Mouse (Mus musculus) MEL (cell line): ENCODE measurements around the gene Sytl3. TPM values are rescaled to one million over a fixed set of nuclear protein-coding genes. Genes with fewer than 3 reads are reported as not detected.

Source experiments
- DNase-seq: peaks from one replicate; pipeline ENCODE4 v3.0.0; 2011; ENCODE audit warnings: low read depth, low spot score
- H3K27ac ChIP-seq: 2 replicates; pipeline ENCODE4 v1.5.1; 2012; ENCODE audit warnings: low read depth, mild to moderate bottlenecking, control low read depth, low read length, moderate library complexity; ENCODE audit not compliant: control insufficient read depth
- H3K27me3 ChIP-seq, 2 experiments: fragments of 150-350 bp in 1 of 2; sonication (generic) in 1 of 2; 2 replicates each; pipeline ENCODE4 v1.6.1; 2012; ENCODE audit warnings: low read length in 2 of 2, mild to moderate bottlenecking in 2 of 2, improper control_type of control experiment in 1 of 2, moderate library complexity in 1 of 2; ENCODE audit not compliant: insufficient read depth in 2 of 2, control insufficient read depth in 1 of 2
- H3K36me3 ChIP-seq, 2 experiments: 2 replicates each; pipeline ENCODE4 v1.6.1; 2012 to 2014; ENCODE audit warnings: low read length in 2 of 2, improper control_type of control experiment in 1 of 2, inconsistent platforms in 1 of 2, mild to moderate bottlenecking in 1 of 2; ENCODE audit not compliant: insufficient read depth in 2 of 2, control insufficient read depth in 1 of 2
- H3K4me1 ChIP-seq, 2 experiments: fragments of 150-350 bp in 1 of 2; sonication (generic) in 1 of 2; 2 replicates each; pipeline ENCODE4 v1.6.1; 2012; ENCODE audit warnings: low read length in 2 of 2, improper control_type of control experiment in 1 of 2, mild to moderate bottlenecking in 1 of 2; ENCODE audit not compliant: insufficient read depth in 2 of 2, control insufficient read depth in 1 of 2
- H3K4me3 ChIP-seq, 2 experiments: fragments of 150-350 bp in 1 of 2; sonication (generic) in 1 of 2; 2 replicates each; pipeline ENCODE4 v1.5.1; 2012; ENCODE audit warnings: low read depth in 2 of 2, low read length in 2 of 2, mild to moderate bottlenecking in 2 of 2, moderate library complexity in 2 of 2, control low read depth in 1 of 2, improper control_type of control experiment in 1 of 2; ENCODE audit not compliant: control insufficient read depth in 1 of 2, insufficient read depth in 1 of 2
- H3K79me2 ChIP-seq: 2 replicates; pipeline ENCODE4 v1.6.1; 2012; ENCODE audit warnings: mild to moderate bottlenecking, low read length, moderate library complexity; ENCODE audit not compliant: control insufficient read depth, poor library complexity, insufficient read depth
- H3K9ac ChIP-seq: 2 replicates; pipeline ENCODE4 v1.6.1; 2012; ENCODE audit warnings: low read depth, mild to moderate bottlenecking, control low read depth, low read length, moderate library complexity; ENCODE audit not compliant: control insufficient read depth, poor library complexity, severe bottlenecking
- H3K9me3 ChIP-seq: fragments of 150-350 bp; sonication (generic); replicated peaks from 2 replicates; pipeline ENCODE4 v1.6.1; 2012; ENCODE audit warnings: mild to moderate bottlenecking, low read length, improper control_type of control experiment, moderate library complexity; ENCODE audit not compliant: insufficient read depth
- CHD2 ChIP-seq: IDR thresholded peaks from 2 replicates; pipeline ENCODE4 v1.6.1; 2011; ENCODE audit warnings: low read length, improper control_type of control experiment
- CTCF ChIP-seq, 3 experiments: IDR thresholded peaks in 2 of 3; conservative IDR thresholded peaks in 1 of 3; 2 replicates each; pipeline ENCODE4 v1.5.1; 2011 to 2012; ENCODE audit warnings: low read length in 3 of 3, low read depth in 2 of 3, mild to moderate bottlenecking in 2 of 3, improper control_type of control experiment in 1 of 3, inconsistent platforms in 1 of 3, mixed read lengths in 1 of 3, moderate library complexity in 1 of 3; ENCODE audit not compliant: control insufficient read depth in 1 of 3, insufficient read depth in 1 of 3, poor library complexity in 1 of 3, severe bottlenecking in 1 of 3
- E2F4 ChIP-seq: IDR thresholded peaks from 2 replicates; pipeline ENCODE4 v1.6.1; 2011; ENCODE audit warnings: low read depth, low read length, improper control_type of control experiment, borderline replicate concordance
- EP300 ChIP-seq, 2 experiments: IDR thresholded peaks; 2 replicates each; pipeline ENCODE4 v1.6.1; 2011; ENCODE audit warnings: improper control_type of control experiment in 2 of 2, low read length in 2 of 2, low read depth in 1 of 2, mild to moderate bottlenecking in 1 of 2
- ETS1 ChIP-seq: IDR thresholded peaks from 2 replicates; pipeline ENCODE4 v1.6.1; 2012; ENCODE audit warnings: low read depth, mild to moderate bottlenecking, inconsistent platforms, low read length, improper control_type of control experiment, moderate library complexity
- GABPA ChIP-seq: IDR thresholded peaks from 2 replicates; pipeline ENCODE4 v1.6.1; 2012; ENCODE audit warnings: low read depth, mild to moderate bottlenecking, inconsistent platforms, low read length, improper control_type of control experiment, moderate library complexity
- JUND ChIP-seq: IDR thresholded peaks from 2 replicates; pipeline ENCODE4 v1.6.1; 2011; ENCODE audit warnings: low read depth, mild to moderate bottlenecking, improper control_type of control experiment, low read length
- MAFK ChIP-seq: IDR thresholded peaks from 2 replicates; pipeline ENCODE4 v1.6.1; 2011; ENCODE audit warnings: low read depth, mild to moderate bottlenecking, low read length, improper control_type of control experiment, borderline replicate concordance
- MAX ChIP-seq: IDR thresholded peaks from 2 replicates; pipeline ENCODE4 v1.6.1; 2011; ENCODE audit warnings: low read length, improper control_type of control experiment
- MAZ ChIP-seq: IDR thresholded peaks from 2 replicates; pipeline ENCODE4 v1.6.1; 2012; ENCODE audit warnings: low read depth, mild to moderate bottlenecking, inconsistent platforms, low read length, improper control_type of control experiment
- MYB ChIP-seq: IDR thresholded peaks from 2 replicates; pipeline ENCODE4 v1.6.1; 2011; ENCODE audit warnings: mild to moderate bottlenecking, low read depth, low read length, improper control_type of control experiment
- MYC ChIP-seq: IDR thresholded peaks from 2 replicates; pipeline ENCODE4 v1.6.1; 2011; ENCODE audit warnings: low read depth, mild to moderate bottlenecking, low read length, improper control_type of control experiment, moderate library complexity
- NELFE ChIP-seq: IDR thresholded peaks from 2 replicates; pipeline ENCODE4 v1.6.1; 2011; ENCODE audit warnings: low read depth, low read length, improper control_type of control experiment
- NRF1 ChIP-seq: IDR thresholded peaks from 2 replicates; pipeline ENCODE4 v1.6.1; 2014; ENCODE audit warnings: low read depth, mild to moderate bottlenecking, inconsistent platforms, low read length, improper control_type of control experiment, moderate library complexity; ENCODE audit not compliant: poor library complexity, insufficient read depth, severe bottlenecking
- POLR2AphosphoS2 ChIP-seq: IDR thresholded peaks from 2 replicates; pipeline ENCODE4 v1.6.1; 2011; ENCODE audit warnings: low read length, improper control_type of control experiment
- RCOR1 ChIP-seq: IDR thresholded peaks from 2 replicates; pipeline ENCODE4 v1.6.1; 2012; ENCODE audit warnings: low read depth, mild to moderate bottlenecking, inconsistent platforms, low read length, improper control_type of control experiment
- SIN3A ChIP-seq: IDR thresholded peaks from 2 replicates; pipeline ENCODE4 v1.6.1; 2012; ENCODE audit warnings: low read length, improper control_type of control experiment, inconsistent platforms
- SMC3 ChIP-seq: IDR thresholded peaks from 2 replicates; pipeline ENCODE4 v1.6.1; 2011; ENCODE audit warnings: low read depth, low read length, improper control_type of control experiment
- TAL1 ChIP-seq: IDR thresholded peaks from 2 replicates; pipeline ENCODE4 v1.6.1; 2012; ENCODE audit warnings: mild to moderate bottlenecking, inconsistent platforms, low read length, moderate library complexity, mixed read lengths
- UBTF ChIP-seq: IDR thresholded peaks from 2 replicates; pipeline ENCODE4 v1.6.1; 2012; ENCODE audit warnings: low read depth, mild to moderate bottlenecking, inconsistent platforms, low read length, improper control_type of control experiment, moderate library complexity, borderline replicate concordance; ENCODE audit not compliant: insufficient read depth
- USF1 ChIP-seq: IDR thresholded peaks from 2 replicates; pipeline ENCODE4 v1.6.1; 2014; ENCODE audit warnings: low read depth, mild to moderate bottlenecking, inconsistent platforms, low read length, improper control_type of control experiment, moderate library complexity
- ZC3H11A ChIP-seq: IDR thresholded peaks from 2 replicates; pipeline ENCODE4 v1.6.1; 2012; ENCODE audit warnings: low read depth, mild to moderate bottlenecking, inconsistent platforms, low read length, improper control_type of control experiment
- ZMIZ1 ChIP-seq: IDR thresholded peaks from 2 replicates; pipeline ENCODE4 v1.6.1; 2012; ENCODE audit warnings: low read depth, mild to moderate bottlenecking, inconsistent platforms, low read length, improper control_type of control experiment, moderate library complexity
- polyA plus RNA-seq, 2 experiments: library from polyadenylated mRNA; stranded (reverse) in 1 of 2; unstranded in 1 of 2; fragments of >175 nt in 1 of 2; fragments of >200 nt in 1 of 2; gene quantifications; 2 replicates each; pipeline versions ENCODE4 v1.2.1 to v1.2.4; 2012; ENCODE audit warnings: low replicate concordance in 2 of 2, low read depth in 1 of 2; ENCODE audit not compliant: insufficient read length in 2 of 2, insufficient read depth in 1 of 2, missing spikeins in 1 of 2
- total RNA-seq: library from RNA; depleted of rRNA; stranded (reverse); fragments of 300-350 nt; gene quantifications from 2 replicates; pipeline ENCODE4 v1.2.3, GENCODE M21; 2012

Gene Sytl3
- total and polyA plus RNA-seq, 3 experiments, result not detected

GRCm38 (mm10) chr17:6779632-6780031, 120.7 kb downstream of the Sytl3 start:
- no peak overlapping the region for H3K9ac ChIP-seq
- peaks cover 7% of the 10 kb centered on the region in 2 experiments; a peak in 3 of 4 replicates for H3K4me1 ChIP-seq
- H3K9me3 ChIP-seq, result no peaks in the 10 kb centered on the region
- H3K36me3 ChIP-seq, result peaks cover 0 to 16% of the 10 kb centered on the region in 2 experiments; a peak in 3 of 4 replicates
- no peaks in the 10 kb centered on the region for H3K27me3 ChIP-seq
- TF ChIP-seq MAFK (no peak), RCOR1 (no peak), NELFE (no peak), MAZ (no peak), ETS1 (no peak), ZC3H11A (no peak), ZMIZ1 (no peak), POLR2AphosphoS2 (no peak), MAX (no peak), TAL1 (no peak), SIN3A (no peak), MYB (no peak), UBTF (no peak), SMC3 (no peak), E2F4 (no peak), MYC (no peak), CHD2 (no peak), USF1 (no peak)
- DNase-seq, result no peak
- H3K27ac ChIP-seq, result no peak overlapping the region
- H3K4me3 ChIP-seq, result no peak overlapping the region
- peaks cover 45% of the 10 kb centered on the region for H3K79me2 ChIP-seq

DNA sequence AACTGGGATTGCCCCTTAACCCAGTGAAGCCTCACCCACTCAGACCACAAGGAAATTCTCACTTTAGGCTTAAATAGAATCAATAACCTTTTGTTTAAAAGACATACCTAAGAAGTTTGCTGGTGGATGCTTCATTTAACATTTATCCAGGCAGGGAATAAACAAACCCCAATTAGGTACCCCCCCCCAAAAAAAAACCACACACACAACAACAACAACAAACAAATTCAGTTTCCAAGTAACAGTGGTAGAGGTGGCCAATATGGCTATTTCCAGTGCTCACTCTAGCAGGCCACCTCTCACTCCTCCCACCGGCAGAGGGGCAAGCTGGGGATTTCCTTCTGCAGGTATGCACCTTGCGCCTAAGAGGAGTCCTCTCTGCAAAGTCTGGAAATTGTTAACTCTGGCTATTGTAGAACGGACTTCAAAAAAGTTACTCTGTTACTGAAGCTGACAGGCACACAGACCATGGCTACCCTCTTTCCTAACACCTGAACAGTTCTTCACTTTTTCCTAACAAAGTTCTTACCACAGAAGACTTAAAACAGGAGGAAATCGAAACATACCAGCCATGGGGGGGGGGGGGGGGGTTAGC, 121.7 kb downstream of the Sytl3 start:
- H3K9ac ChIP-seq, result no peak overlapping the region
- no peak overlapping the region for H3K27ac ChIP-seq
- H3K79me2 ChIP-seq, result peaks cover 45% of the 10 kb centered on the region
- no peak for TF ChIP-seq POLR2AphosphoS2
- no peak for TF ChIP-seq CTCF (IDR thresholded peaks at IDR 0.05 in 2 of 3, conservative IDR thresholded peaks at IDR 0.05 in 1 of 3; ENCODE audit: control insufficient read depth in 1 of 3, insufficient read depth in 1 of 3, low read depth in 2 of 3, low read length in 3 of 3, poor library complexity in 1 of 3, severe bottlenecking in 1 of 3)
- no peak for TF ChIP-seq NRF1
- no peak for TF ChIP-seq GABPA
- TF ChIP-seq JUND, result no peak
- TF ChIP-seq EP300 (IDR thresholded peaks at IDR 0.05; ENCODE audit: low read depth in 1 of 2, low read length in 2 of 2), result no peak
- no peak for DNase-seq
- peaks cover 7% of the 10 kb centered on the region in 2 experiments; a peak in 3 of 4 replicates for H3K4me1 ChIP-seq
- H3K4me3 ChIP-seq, result no peak overlapping the region
- H3K36me3 ChIP-seq, result peaks cover 0 to 16% of the 10 kb centered on the region in 2 experiments; a peak in 3 of 4 replicates
- no peaks in the 10 kb centered on the region for H3K27me3 ChIP-seq
- no peaks in the 10 kb centered on the region for H3K9me3 ChIP-seq
